Mouse (Mus musculus) cerebellum, adult 9-11 months (tissue): Measurements from ENCODE around the gene Smox.

ENCODE experiments used
- DNase-seq: peaks from one replicate; pipeline ENCODE4 v3.0.0; 2022

The Smox gene

DNA sequence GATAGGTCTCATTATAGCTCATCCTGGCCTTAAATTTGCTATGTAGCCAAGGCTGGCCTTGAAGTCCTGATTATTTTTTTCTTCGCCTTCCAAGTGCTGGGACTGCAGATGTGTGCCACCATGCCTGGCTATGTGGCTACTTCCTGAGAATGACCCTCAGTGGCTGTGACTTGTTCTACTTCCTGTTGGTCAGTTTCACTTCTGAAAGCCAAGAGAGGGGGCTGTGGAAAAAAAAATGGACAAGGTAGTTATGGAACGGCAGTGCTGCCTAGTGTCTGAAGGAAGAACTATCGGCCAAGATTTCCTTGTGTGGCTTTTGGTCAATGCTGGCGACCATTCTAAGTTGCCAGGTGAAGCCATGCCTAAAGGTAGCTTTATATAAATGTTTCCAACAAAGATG, 26.3 kb downstream of the Smox start:
- no peak for DNase-seq

DNA sequence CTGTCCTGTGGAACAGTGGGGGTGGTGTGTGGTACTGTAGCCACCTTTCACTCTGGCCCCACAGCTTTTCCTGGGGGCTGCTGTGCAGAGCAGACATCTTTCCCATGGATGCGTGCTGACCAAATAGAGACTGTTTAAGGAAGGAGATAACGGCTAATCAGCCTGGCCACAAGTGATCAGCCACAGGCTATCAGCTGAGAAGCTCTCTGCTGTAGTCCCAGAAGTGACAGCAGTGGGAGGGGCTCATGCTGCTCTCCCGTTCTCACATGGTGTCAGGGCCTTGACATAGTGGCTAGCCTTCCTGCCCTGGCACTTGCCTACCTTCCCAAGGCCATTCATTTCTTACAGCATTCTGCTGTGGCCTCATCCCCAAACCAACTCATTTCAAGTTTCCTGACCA, 27.5 kb downstream of the Smox start:
- no peak for DNase-seq

DNA sequence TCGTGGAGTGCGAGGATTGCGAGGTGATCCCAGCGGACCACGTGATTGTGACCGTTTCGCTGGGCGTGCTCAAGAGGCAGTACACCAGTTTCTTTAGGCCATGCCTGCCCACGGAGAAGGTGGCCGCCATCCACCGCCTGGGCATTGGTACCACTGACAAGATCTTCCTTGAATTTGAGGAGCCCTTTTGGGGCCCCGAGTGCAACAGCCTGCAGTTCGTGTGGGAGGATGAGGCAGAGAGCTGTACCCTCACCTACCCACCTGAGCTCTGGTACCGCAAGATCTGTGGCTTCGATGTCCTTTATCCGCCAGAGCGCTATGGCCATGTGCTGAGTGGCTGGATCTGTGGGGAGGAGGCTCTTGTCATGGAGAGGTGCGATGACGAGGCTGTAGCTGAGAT, 29.4 kb downstream of the Smox start:
- no peak for DNase-seq

DNA sequence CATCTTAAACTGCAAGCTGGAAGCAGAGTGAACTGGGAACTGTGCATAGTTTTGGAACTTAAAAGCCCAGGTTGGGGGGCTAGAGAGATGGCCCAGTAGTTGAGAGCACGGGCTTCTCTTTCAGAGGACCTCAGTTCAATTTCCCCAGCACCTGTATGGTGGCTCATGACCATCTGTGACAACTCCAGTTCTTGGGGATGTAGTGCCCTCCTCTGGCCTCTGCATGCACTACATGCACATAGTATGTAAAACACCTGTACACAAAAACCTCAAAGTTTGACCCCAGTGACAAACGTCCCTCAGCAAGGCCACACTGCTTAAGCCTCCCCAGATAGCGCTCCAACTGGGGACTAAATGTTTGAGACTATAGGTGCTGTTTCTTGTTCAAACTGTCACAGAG, 35.8 kb downstream of the Smox start:
- no peak for DNase-seq

DNA sequence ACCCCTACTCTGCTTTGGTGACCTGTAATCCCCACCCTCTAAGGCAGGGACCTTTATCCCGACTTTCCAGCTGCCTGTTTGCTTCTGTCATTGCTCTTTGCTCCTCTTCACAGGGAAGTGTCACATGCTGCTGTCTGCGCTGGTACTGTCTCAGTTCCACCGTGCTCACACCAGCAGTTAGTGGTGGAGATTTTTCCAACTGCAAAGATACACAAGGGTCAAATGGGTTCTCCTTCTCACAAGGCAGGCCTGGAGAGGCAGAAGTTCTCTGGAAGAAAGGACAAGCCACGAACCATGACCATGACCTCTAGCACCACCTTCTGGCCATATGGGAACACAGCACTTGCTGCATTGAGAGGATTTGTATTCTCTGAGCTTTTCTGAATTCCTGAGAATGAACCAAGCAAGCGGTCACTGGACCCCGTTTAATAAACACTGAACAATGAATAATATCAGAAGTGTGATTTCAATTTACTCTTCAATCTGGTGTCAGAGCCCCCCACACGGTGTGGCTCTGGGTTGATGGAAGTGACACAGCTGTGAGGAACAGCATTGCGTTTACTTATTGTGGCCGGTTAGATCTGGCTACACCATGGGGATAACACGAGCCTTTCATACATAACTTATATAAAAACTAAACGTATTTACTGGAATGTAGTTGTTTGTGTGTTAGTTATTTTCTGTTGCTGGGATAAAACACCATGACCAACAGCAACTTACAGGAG, 38.8 kb downstream of the Smox start:
- peak; percentile 51 for DNase-seq

DNA sequence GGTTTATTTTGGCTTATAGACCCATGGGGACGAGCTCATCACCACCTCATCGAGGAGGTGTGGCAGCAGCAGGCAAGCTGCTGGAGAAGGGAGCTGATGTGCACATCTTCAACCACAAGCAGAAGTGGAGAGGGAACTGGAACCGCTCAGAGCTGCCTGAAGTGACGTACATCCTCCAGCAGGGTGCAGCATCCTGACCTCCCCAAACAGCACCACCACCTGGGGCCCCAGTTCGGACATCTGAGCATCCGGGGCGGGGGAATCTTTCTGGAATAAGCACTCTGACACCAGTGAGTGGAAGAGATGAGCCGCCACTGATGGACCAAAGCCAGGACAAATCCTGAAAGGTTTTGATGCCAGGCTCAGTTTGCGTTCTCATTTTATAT, 39.3 kb downstream of the Smox start:
- DNase-seq: peak; percentile 39

DNA sequence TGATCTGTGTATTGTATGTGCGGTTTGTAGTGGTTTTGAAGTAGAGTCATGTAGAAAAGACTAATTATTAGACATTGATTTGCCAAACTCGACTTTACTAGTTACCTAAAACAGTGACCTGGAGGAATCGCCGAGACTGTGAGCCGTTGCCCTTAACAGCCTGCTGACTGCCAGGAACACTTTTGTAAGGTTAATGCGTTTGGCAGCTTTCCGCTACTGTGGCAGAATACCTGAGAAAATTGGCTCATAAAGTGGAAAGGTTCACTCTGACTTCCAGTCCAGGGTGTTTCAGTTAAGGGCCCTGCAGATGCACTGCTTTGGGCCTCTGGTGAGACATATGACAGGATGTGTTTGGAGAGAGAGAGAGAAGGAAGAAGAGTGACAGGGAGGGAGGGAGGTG, 40.0 kb downstream of the Smox start:
- no peak for DNase-seq

DNA sequence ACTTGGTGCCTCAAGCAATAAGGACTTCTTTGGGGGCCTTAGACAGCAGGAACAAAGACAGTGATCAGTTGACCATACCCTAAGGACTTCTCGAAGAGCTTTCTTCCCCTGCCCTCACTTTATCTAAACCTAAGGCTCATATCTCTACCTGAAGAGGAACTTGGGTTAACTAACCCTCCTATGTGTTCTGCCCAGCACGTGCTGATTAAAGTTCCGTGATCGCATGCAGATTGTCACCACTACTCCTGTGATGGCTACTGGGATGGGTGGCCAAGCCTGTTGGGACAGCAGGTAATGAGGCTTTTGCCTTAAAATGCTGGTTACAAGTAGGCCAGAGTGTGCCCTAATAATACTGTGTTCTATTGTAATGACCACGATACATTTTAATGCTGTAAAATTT, 43.9 kb downstream of the Smox start:
- DNase-seq: no peak

DNA sequence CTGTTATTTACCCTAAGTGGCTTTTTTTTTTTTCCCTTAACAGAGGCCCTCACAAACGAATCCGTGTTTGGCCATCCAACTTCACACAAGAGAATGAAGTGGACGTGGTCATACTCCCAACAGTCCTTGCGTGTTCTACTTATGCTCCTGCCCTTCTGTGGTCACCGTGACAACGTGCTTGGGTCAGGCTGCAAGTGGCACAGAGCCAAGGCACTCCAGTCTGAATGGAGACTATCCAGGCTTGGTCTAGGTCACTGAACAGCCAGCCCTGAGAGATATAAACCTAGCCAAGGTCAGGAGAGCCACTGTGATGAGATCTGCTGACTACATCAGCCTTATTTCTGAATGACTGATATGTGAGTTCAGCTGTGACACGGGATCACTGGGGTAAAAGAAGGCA, 47.0 kb downstream of the Smox start:
- DNase-seq: no peak

DNA sequence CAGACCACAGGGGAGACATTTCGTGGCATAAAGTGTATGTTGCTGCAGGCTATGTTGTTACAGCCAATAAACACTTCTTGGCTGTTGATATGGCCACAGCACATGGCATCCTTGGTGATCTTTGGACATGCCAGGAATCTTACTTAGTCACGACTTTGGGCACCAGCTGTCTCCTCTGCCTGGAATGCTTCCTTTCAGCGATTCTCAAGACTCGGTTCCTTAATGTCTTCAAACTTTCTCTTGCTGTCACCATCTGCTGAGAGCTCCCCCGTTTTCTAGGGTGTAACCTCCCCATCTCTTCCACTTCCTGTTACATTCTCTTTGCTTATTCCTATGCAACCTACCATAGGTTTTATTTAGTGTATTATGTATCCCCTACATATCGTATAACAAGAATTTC, 48.5 kb downstream of the Smox start:
- no peak for DNase-seq

DNA sequence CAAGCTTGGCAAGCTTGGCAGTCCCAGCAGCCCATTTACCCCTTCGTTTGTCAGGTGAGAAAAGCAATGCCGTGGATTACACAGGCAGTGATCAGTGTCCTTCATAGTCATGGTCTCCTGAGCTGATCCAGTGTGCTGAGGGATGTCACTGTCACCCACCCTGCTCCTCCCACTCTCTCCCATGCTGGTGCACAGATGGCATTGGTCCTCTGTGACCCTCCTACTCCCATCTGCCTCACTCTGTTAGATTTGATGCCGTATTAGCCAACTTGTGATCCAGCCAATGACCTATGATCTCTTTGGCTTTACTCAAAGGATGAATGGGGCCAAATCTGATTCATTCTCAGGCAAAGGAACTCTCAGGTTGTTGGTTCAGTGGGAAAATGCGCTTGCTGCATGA, 50.4 kb downstream of the Smox start:
- peak; percentile 72 for DNase-seq

DNA sequence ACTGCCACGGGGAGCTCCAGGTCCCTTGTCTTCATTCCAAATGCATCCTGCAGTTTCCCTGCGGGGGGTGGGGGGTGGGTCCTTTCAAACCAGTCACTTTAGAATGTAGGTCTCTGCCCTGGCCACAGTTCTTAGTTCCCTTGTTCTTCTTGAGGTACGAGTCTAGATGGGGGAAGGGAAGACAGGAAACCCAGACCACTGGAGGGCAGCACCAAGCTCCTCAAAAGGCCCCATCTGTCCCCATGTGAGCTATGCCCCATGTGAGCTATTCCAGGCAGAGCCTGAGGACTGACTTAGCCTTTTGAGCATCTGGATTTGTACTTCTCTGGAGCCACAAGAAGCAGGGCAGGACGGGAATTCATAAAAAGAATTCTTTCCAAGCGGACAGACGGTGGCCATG, 51.2 kb downstream of the Smox start:
- DNase-seq: peak; percentile 13

DNA sequence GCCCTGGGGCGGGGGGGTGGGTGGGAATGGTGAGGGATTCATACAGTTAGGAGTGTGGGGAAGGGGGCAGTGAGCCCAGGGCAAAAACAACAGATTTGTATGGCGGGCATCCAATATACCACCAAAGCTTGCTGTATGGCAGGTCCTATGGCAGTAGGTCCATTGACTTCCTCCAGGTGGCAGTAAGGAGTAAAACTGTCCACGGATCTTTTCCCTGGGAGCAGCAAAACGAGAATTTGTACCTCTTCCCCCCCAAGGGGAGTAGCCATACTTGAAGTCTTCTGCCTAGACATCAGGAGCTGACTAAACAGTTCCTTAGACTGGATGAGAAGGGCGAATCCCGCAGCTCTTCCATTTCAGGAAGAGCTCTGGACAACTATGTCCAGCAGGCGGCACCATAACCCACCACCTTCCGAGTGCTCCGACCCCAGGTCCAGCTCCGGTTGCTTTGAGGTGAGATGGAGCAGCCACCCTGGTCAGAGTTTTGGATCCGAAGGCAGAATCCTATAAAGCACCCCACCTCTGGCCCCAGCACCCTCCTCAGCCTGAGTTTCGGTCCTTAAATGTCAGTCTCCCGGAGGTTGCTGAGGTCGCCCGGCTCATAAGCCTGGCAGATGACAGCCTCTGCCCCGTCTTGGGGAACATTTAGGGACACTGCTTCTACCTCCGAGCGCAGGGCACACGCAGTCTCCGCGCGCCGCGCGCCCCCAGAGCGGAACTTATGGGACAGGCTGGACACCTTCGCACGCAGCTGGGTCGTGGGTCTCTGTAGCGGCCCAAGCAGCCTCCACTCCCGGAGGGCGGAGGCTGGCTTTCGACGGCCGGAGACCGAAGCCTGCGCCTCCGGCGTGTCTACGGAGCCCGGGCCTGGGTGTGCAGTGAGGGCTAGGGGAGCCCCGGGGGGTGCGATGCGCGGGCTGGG, 54.4 kb downstream of the Smox start:
- peak; percentile 39 for DNase-seq

DNA sequence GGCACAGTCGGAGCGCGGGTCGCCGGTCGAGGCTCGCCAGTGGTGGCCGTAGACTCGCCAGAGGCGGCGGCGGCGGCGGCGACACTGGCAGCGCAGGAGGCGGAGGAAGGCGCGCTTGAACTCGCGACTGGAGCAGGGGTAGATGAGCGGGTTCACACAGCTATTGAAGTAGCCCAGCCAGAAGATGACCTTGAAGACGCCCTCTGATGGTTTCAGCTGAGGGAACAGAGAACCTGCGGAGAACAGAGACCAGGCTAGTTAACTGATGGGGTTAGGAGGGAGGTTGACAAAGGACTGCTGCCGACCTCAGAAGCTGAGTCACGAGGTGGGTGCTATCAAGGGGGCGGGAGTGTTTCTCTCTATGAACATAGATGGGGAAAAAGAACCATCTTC, 55.0 kb downstream of the Smox start:
- no peak for DNase-seq

DNA sequence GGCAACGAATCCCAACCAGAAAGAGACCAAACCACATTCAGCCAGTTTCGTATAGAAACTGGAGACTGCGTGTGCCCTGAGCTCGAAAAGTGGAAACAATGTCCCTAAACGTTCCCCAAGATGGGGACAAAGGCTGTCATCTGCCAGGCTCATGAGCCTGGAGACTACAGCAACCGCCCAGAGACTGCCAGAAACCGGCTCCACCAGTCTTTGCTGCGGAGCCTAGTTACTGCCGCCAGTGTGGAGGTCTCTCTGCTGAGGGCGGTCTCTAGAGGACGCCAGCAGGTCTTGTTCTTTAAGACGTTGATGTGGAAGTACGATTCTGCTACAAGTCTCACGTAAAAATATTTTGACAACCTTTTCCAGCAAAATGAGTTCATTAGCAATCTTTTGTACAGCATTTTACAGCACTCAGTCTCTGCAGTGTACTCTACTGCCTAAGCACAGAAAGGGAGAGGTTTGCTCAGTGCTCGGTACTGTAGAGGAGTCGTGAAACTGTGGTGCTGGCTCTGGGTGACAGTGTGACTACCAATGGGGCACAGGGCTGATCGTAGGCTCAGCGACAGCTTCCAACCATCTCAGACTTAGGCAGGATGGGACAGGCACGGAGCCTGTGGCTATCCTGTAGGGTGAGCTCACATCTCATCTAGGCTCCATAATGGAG, 55.6 kb downstream of the Smox start:
- no peak for DNase-seq

DNA sequence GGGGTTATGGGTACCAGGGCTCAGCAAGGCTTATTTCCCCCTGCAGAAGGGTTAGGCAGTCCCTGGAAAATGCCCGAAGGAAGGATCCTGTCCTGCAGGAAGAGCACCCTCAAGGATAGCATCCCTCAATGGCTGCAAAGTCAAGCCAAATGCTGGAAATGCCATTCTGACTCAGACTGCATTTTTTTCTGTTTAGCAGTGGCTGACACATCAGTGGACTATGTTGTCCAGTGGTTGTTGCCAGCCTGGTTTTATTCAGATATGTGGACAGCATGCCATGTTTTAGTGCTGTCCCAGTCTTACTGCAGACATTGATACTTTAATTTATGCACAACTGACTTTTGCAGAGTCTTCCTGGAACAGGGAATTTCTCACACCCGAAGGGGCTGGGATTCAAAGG, 57.0 kb downstream of the Smox start:
- no peak for DNase-seq

DNA sequence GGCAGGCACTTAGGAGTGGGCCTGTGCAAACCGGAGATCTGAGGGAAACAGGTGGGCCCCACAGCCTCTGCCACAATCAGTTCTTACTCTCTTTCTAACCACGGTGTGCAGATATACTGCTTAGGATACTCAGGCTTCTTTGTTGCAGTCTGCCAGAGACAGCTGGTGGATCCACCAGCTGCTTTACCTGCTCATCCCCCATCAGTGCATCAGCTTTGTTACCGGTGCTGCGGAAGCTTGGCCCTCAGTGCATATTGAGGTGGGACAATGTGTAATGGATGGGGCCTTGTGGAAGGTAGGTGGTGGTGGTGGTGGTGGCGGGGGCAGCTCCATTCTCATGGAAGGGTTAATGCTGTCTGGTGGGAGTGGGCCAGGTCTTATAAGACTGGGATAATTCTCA, 57.8 kb downstream of the Smox start:
- no peak for DNase-seq

DNA sequence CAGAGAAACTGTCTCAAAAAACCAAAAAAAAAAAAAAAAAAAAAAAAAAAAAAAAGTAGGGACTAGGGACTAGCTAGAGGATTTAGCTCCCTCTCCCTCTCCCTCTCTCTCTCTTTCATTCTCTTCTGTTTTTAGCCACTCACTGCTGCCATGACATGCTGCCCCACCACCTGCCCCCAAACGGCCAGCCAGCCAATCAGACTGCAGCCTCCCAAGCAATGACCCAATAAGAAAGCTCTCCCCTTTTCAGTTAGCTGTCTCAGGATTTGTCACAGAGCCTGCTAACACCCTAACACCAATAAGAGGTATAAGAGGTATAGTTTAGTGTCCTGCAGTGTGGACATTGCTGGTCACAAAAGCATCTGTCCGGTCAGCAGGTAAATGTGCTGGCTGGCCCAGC, 59.2 kb downstream of the Smox start:
- DNase-seq: no peak

DNA sequence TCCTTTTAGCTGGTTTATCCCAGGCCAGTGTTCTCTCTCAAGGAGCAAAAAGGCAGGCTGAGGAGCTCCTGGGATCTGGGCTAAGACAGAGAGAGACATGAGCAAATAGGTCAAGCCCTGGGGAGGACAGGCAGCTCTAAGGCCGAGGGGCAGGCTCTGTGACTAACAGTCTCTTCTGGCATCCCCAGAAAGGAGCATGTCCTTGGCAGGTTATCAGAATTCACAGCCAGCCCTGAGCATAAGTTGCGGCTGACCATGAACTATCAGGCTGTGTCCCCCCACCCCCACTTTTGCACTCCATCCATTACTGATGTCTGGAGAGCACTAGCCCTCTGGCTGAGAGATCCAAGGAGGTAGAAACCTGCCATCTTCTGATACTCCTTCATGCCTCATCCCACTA, 59.6 kb downstream of the Smox start:
- no peak for DNase-seq

DNA sequence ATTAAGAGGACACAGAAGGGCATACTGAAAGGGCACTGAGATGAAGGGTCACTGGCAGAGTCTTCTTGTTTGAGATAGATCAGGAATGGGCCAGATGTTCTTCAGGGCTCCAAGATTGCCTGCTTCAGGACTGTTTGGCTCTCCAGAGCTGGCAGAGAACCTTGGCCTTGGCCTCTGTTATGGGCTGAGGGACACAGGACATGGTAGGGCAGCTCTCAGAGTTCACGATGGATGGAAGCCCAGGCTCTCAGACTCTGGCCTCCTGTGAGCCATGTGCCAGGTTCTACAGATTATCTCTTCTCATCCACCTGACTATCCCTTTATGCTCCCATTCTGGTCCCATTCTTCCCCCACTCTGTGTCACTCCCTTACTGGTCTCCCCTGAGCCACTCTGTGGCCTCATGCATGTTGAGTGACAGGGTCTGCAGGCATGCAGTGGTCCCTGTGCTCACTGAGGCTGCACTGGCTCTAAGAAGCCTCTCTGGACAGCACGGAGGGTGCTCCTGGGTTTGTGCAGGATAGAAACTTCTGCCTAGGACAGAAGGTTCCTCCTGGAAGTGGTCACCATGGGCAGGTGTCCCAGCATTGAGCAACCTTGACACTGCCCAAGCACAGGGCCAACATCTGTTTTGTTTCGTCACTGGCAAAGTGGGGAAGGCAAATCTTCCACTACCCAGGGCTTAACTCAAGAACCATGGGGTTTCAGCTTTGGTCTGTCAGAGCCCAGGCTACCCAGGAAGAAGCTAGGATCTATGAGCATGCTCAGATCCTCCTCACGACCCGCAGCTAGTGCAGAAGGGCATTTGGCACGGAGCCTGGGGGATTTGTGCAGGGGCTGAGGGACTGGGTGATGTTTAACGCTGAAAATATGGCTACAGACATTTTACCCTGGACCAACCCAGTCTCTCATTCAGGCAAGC, 60.7 kb downstream of the Smox start:
- no peak for DNase-seq

DNA sequence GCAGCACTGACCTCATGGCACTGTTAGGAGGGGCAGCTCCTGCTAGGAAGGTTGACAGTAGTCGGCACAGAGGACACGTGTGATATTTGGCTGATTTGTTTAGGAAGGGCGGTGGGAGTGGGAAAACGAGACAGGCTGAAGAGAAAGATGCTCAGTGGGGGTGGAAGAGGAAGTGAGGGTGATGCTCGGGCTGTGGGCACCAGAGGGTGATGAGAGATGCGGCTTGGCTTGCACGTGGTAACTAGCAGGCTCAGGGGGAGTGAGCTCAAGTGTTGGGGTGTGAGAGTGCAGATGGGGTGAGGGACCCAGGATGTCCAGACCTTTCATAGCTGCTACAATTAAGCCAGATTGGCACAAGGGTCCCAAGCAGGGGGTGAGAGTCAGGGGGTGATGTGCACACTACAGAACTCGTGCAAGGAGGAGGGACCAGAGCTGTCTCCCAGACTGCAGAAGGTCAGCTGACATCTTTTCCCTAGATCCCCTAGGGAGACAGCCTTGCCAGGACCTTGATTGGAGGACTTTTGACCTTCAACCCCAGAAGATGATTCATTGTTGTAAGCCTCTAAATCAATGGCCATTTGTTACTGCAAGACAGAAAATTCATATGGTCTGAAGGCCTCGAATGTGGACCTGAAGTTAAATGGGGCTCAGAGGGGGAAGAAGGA, 61.6 kb downstream of the Smox start:
- no peak for DNase-seq

DNA sequence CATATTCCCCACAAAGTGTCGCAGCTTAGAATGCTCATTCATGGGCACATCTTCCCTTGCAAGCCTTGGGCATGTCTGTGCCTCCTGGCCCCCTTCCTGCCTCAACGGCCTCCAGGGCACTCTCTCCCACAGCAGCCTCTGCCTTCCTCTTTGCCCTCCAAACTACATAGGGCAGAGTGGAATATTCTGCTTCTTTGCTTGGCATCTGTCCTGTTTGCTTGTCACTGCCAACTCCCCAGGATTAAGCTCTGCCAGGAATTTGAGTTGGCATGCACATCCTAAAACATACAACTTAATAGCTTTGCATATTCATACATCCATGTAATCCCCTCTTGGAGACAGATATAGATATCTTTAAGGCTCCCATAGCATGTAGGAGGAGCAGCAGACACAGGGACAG, 66.6 kb downstream of the Smox start:
- no peak for DNase-seq
